Mouse (Mus musculus) kidney, embryonic 16.5 days (tissue): ENCODE measurements around the gene S100a2. TPM values are rescaled to one million over a fixed set of nuclear protein-coding genes. Genes with fewer than 3 reads are reported as not detected.

ENCODE experiments used
- ATAC-seq: fragments of 200-750 bp; cut with Nextera tagmentation; 2 replicates; pipeline ENCODE4 v1.8.0; 2017; ENCODE audit warnings: moderate TSS enrichment; ENCODE audit not compliant: low FRiP score, low TSS enrichment
- H3K27ac ChIP-seq: fragments of 300-500 bp; sonication (generic); 2 replicates; pipeline ENCODE4 v1.5.1; 2014; ENCODE audit warnings: low read length
- H3K27me3 ChIP-seq: fragments of 300-500 bp; sonication (generic); 2 replicates; pipeline ENCODE4 v1.6.1; 2014; ENCODE audit warnings: low read length, control low read depth, mixed read lengths; ENCODE audit not compliant: insufficient read depth
- H3K36me3 ChIP-seq: fragments of 300-500 bp; sonication (generic); 2 replicates; pipeline ENCODE4 v1.6.1; 2014; ENCODE audit warnings: low read length, control low read depth, mixed read lengths; ENCODE audit not compliant: insufficient read depth
- H3K4me1 ChIP-seq: fragments of 300-500 bp; sonication (generic); 2 replicates; pipeline ENCODE4 v1.6.1; 2014; ENCODE audit warnings: low read length, control low read depth, mixed read lengths; ENCODE audit not compliant: insufficient read depth
- H3K4me2 ChIP-seq: fragments of 300-500 bp; sonication (generic); replicated peaks from 2 replicates; pipeline ENCODE4 v1.6.1; 2014; ENCODE audit warnings: low read depth, low read length
- H3K4me3 ChIP-seq: fragments of 300-500 bp; sonication (generic); 2 replicates; pipeline ENCODE4 v1.5.1; 2014; ENCODE audit warnings: mild to moderate bottlenecking, low read length
- H3K9ac ChIP-seq: fragments of 300-500 bp; sonication (generic); replicated peaks from 2 replicates; pipeline ENCODE4 v1.6.1; 2014; ENCODE audit warnings: low read length
- H3K9me3 ChIP-seq: fragments of 300-500 bp; sonication (generic); 2 replicates; pipeline ENCODE4 v1.6.1; 2016; ENCODE audit warnings: low read length, control low read depth
- WGBS: fragments of 180-500 bp; shearing (Covaris S2); extraction: QIAGEN DNeasy Blood & Tissue Kit; methylation state at CpG from one replicate; pipeline ENCODE4 v1.1.7; 2014; 5-methylcytosine and 5-hydroxymethylcytosine counted together
- polyA plus RNA-seq: library from polyadenylated mRNA; unstranded; fragments of >200 nt; fragmentation: Nextera tagmentation; extraction: Ambion mirVana; gene quantifications from 2 replicates; pipeline ENCODE4 v1.2.1, GENCODE M21; 2015

The S100a2 gene
- polyA plus RNA-seq: not detected in 2 replicates

GRCm38 (mm10) chr3:90589947-90590346 lies at the start of gene S100a2:
Gene S100a2 (plus strand): TSS chr3:90590247.
- Histone ChIP-seq H3K4me2 (no peak within 1 kb of the TSS), H3K36me3 (no peaks in the 10 kb centered on the region), H3K27me3 (no peaks in the 10 kb centered on the region), H3K4me1 (peaks cover 12% of the 10 kb centered on the region; the same call in 1 of the 2 replicates), H3K4me3 (no peak within 1 kb of the TSS), H3K9ac (no peak within 1 kb of the TSS), H3K9me3 (no peaks in the 10 kb centered on the region), H3K27ac (no peak within 1 kb of the TSS)
- 92% methylated on average over 8 of the region's 8 CpGs for WGBS
- no peak for ATAC-seq

GRCm38 (mm10) chr3:90540904-90541303 lies 49.1 kb upstream of the S100a2 start:
- no peaks in the 10 kb centered on the region for H3K27me3 ChIP-seq
- peaks cover 36% of the 10 kb centered on the region for H3K4me1 ChIP-seq
- peak overlapping the region; percentile 78 for H3K27ac ChIP-seq
- H3K9ac ChIP-seq: peak overlapping the region; percentile 63
- peak overlapping the region; percentile 30 for H3K4me3 ChIP-seq
- peak overlapping the region; percentile 43 for H3K4me2 ChIP-seq
- peak; percentile 29; the same call in 1 of the 2 replicates for ATAC-seq
- WGBS: 27% methylated on average over 4 of the region's 4 CpGs
- H3K36me3 ChIP-seq: no peaks in the 10 kb centered on the region
- no peaks in the 10 kb centered on the region for H3K9me3 ChIP-seq

- no peaks in the 10 kb centered on the region for H3K27me3 ChIP-seq
- H3K27ac ChIP-seq: no peak overlapping the region
- ATAC-seq: 0 out of 2 replicates have a peak, but pooled peaks have one; percentile 19
- WGBS: 27% methylated on average over 5 of the region's 5 CpGs
- no peaks in the 10 kb centered on the region for H3K36me3 ChIP-seq
- peaks cover 9% of the 10 kb centered on the region; the same call in 1 of the 2 replicates for H3K4me1 ChIP-seq
- no peaks in the 10 kb centered on the region for H3K9me3 ChIP-seq
- H3K4me2 ChIP-seq: no peak overlapping the region
- H3K4me3 ChIP-seq: no peak overlapping the region
- no peak overlapping the region for H3K9ac ChIP-seq
Observed at GRCm38 (mm10) chr3:90549676-90550420, 40.2 kb upstream of the S100a2 start.

- no peak for ATAC-seq
- 74% methylated on average over 2 of the region's 2 CpGs for WGBS
Observed at GRCm38 (mm10) chr3:90550421-90550790, 39.6 kb upstream of the S100a2 start.

GRCm38 (mm10) chr3:90552231-90552630 lies 37.8 kb upstream of the S100a2 start:
- no peaks in the 10 kb centered on the region for H3K36me3 ChIP-seq
- H3K9ac ChIP-seq: no peak overlapping the region
- H3K4me2 ChIP-seq: no peak overlapping the region
- 65% methylated on average over 2 of the region's 2 CpGs for WGBS
- H3K4me1 ChIP-seq: peaks cover 9% of the 10 kb centered on the region; the same call in 1 of the 2 replicates
- no peak overlapping the region for H3K4me3 ChIP-seq
- H3K27me3 ChIP-seq: no peaks in the 10 kb centered on the region
- no peaks in the 10 kb centered on the region for H3K9me3 ChIP-seq
- H3K27ac ChIP-seq: no peak overlapping the region
- no peak for ATAC-seq

More at GRCm38 (mm10) chr3:90550421-90550790, 39.6 kb upstream of the S100a2 start:
- H3K9ac ChIP-seq: no peak overlapping the region
- no peak overlapping the region for H3K4me3 ChIP-seq
- H3K27ac ChIP-seq: no peak overlapping the region
- H3K27me3 ChIP-seq: no peaks in the 10 kb centered on the region
- H3K4me2 ChIP-seq: no peak overlapping the region
- no peaks in the 10 kb centered on the region for H3K36me3 ChIP-seq
- no peaks in the 10 kb centered on the region for H3K9me3 ChIP-seq
- H3K4me1 ChIP-seq: peaks cover 9% of the 10 kb centered on the region; the same call in 1 of the 2 replicates

GRCm38 (mm10) chr3:90555954-90556353 lies 34.1 kb upstream of the S100a2 start:
- no peaks in the 10 kb centered on the region for H3K4me1 ChIP-seq
- H3K36me3 ChIP-seq: no peaks in the 10 kb centered on the region
- no peak overlapping the region for H3K9ac ChIP-seq
- H3K4me2 ChIP-seq: no peak overlapping the region
- H3K9me3 ChIP-seq: no peaks in the 10 kb centered on the region
- H3K27ac ChIP-seq: no peak overlapping the region
- 70% methylated on average over 5 of the region's 5 CpGs for WGBS
- ATAC-seq: no peak
- no peak overlapping the region for H3K4me3 ChIP-seq
- H3K27me3 ChIP-seq: no peaks in the 10 kb centered on the region

- no peaks in the 10 kb centered on the region for H3K9me3 ChIP-seq
- H3K36me3 ChIP-seq: no peaks in the 10 kb centered on the region
- no peak within 1 kb of the TSS for H3K27ac ChIP-seq
- WGBS: 72% methylated on average over 6 of the region's 6 CpGs
- no peak for ATAC-seq
- H3K27me3 ChIP-seq: no peaks in the 10 kb centered on the region
- H3K4me3 ChIP-seq: no peak within 1 kb of the TSS
- no peaks in the 10 kb centered on the region for H3K4me1 ChIP-seq
- no peak within 1 kb of the TSS for H3K9ac ChIP-seq
- H3K4me2 ChIP-seq: no peak within 1 kb of the TSS
Observed at GRCm38 (mm10) chr3:90560008-90560628, 29.9 kb upstream of the S100a2 start, which contains the start of gene S100a3. Gene S100a3 (plus strand): TSS chr3:90560578.

- Histone ChIP-seq H3K36me3 (no peaks in the 10 kb centered on the region), H3K9ac (no peak overlapping the region), H3K4me3 (no peak overlapping the region), H3K4me1 (no peaks in the 10 kb centered on the region), H3K27me3 (no peaks in the 10 kb centered on the region), H3K27ac (no peak overlapping the region), H3K9me3 (no peaks in the 10 kb centered on the region), H3K4me2 (no peak overlapping the region)
- no peak for ATAC-seq
- 88% methylated on average over 5 of the region's 5 CpGs for WGBS
Observed at GRCm38 (mm10) chr3:90574691-90575090, 15.4 kb upstream of the S100a2 start.

GRCm38 (mm10) chr3:90575320-90575719 lies 14.7 kb upstream of the S100a2 start:
- no peak overlapping the region for H3K9ac ChIP-seq
- H3K4me3 ChIP-seq: no peak overlapping the region
- H3K36me3 ChIP-seq: no peaks in the 10 kb centered on the region
- no peaks in the 10 kb centered on the region for H3K9me3 ChIP-seq
- no peaks in the 10 kb centered on the region for H3K27me3 ChIP-seq
- WGBS: 64% methylated on average over 3 of the region's 3 CpGs
- no peaks in the 10 kb centered on the region for H3K4me1 ChIP-seq
- no peak overlapping the region for H3K4me2 ChIP-seq
- no peak for ATAC-seq
- no peak overlapping the region for H3K27ac ChIP-seq
